In genomic region chr8:108406716-108407494, GRCm38 (mm10) we compare ENCODE assay signal across 9 mouse cellular contexts.
DNase-seq lines count a peak whose midpoint lies in the region; ATAC-seq and TF ChIP-seq lines count a peak whose summit lies in the region.
"Had no signal": no experiment of that assay in that cellular context is flagged by ENCODE, and none has a peak within 500 bp of the region (broad histone marks: within the 10 kb centered on the region; RNA-seq: fewer than 3 reads in every experiment).

No protein-coding gene starts in this region.

- TF ChIP-seq CTCF in intestine, postnatal 0 days (IDR thresholded peaks at IDR 0.05; ENCODE audit: low read depth) = no peak

- no peaks in the 10 kb centered on the region for H3K9me3 ChIP-seq in intestine, embryonic 14.5 days (ENCODE audit: control insufficient read depth, low read length)
- no peaks in the 10 kb centered on the region for H3K9me3 ChIP-seq in intestine, postnatal 0 days (ENCODE audit: control insufficient read depth)

- intact Hi-C loops in left cerebral cortex, postnatal 4 days (cut with DNase I) = no loop called here

- no peaks in the 10 kb centered on the region for H3K27me3 ChIP-seq in intestine, embryonic 14.5 days (replicated peaks; ENCODE audit: control insufficient read depth, insufficient read depth, low read length)
- H3K27me3 ChIP-seq in intestine, postnatal 0 days (replicated peaks; ENCODE audit: control insufficient read depth, insufficient read depth, low read length) = no peaks in the 10 kb centered on the region

- H3K36me3 ChIP-seq in intestine, embryonic 14.5 days (ENCODE audit: control insufficient read depth, insufficient read depth, low read length) = no peaks in the 10 kb centered on the region
- H3K36me3 ChIP-seq in intestine, postnatal 0 days (ENCODE audit: control insufficient read depth, insufficient read depth) = no peaks in the 10 kb centered on the region
- H3K36me3 ChIP-seq: G1E had no signal

- 0 out of 2 replicates have a peak overlapping the region, but pooled peaks have one; percentile 5 for H3K9ac ChIP-seq in intestine, embryonic 14.5 days (ENCODE audit: low read length)
- no peak overlapping the region for H3K9ac ChIP-seq in intestine, postnatal 0 days (ENCODE audit: low read depth, low read length)

- ATAC-seq in intestine, embryonic 14.5 days (replicated peaks; ENCODE audit: low FRiP score, low TSS enrichment, low read depth) = no peak
- ATAC-seq in intestine, postnatal 0 days = no peak

- H3K4me1 ChIP-seq in intestine, embryonic 14.5 days (replicated peaks; ENCODE audit: control insufficient read depth, insufficient read depth, low read length) = peaks cover 6% of the 10 kb centered on the region
- H3K4me1 ChIP-seq in intestine, postnatal 0 days (replicated peaks; ENCODE audit: control insufficient read depth, insufficient read depth, low read length) = no peaks in the 10 kb centered on the region

- H3K4me3 ChIP-seq in intestine, embryonic 14.5 days (ENCODE audit: low read depth, low read length) = no peak overlapping the region
- no peak overlapping the region for H3K4me3 ChIP-seq in intestine, postnatal 0 days (ENCODE audit: low read depth, low read length)

- 44% methylated on average over 25 of the region's 25 CpGs for WGBS in intestine, embryonic 14.5 days
- 51% methylated on average over 25 of the region's 25 CpGs for WGBS in intestine, postnatal 0 days

- H3K27ac ChIP-seq in intestine, embryonic 14.5 days (ENCODE audit: low read depth) = peak overlapping the region; percentile 28; the same call in 1 of the 2 replicates
- H3K27ac ChIP-seq in intestine, postnatal 0 days (ENCODE audit: low read depth, low read length) = no peak overlapping the region

- no peak for DNase-seq in intestine, embryonic 14.5 days (ENCODE audit: low spot score)
- peak; percentile 10 to 23 for DNase-seq in frontal cortex, postnatal 10 days (ENCODE audit: low spot score in 2 of 2)
- peak; percentile 25 for DNase-seq in left cerebral cortex, postnatal 4 days
- peak; percentile 25 to 48 for DNase-seq in right cerebral cortex, adult 2 months (ENCODE audit: low spot score in 2 of 2)
- DNase-seq in urinary bladder, adult 2 months (ENCODE audit: low spot score) = no peak
- DNase-seq in lung, adult 18-20 months = no peak
- no peak for DNase-seq in heart, postnatal 4 days

- H3K4me2 ChIP-seq in intestine, embryonic 14.5 days (ENCODE audit: low read length) = peak overlapping the region; percentile 20; the same call in 1 of the 2 replicates
- H3K4me2 ChIP-seq in intestine, postnatal 0 days (replicated peaks; ENCODE audit: low read depth) = no peak overlapping the region

Comparison
In these comparisons a context has a peak if more than half of its experiments do, and no peak if none do; other contexts are left out.
1. DNase-seq: peak in frontal cortex, postnatal 10 days (2 of 2), left cerebral cortex, postnatal 4 days (single experiment) and right cerebral cortex, adult 2 months (2 of 2); none in intestine, embryonic 14.5 days (single experiment), urinary bladder, adult 2 months (single experiment), lung, adult 18-20 months (0 of 2) and heart, postnatal 4 days (single experiment).